In genomic region chr17:48999463-49000227, GRCm38 (mm10) we compare ENCODE assay signal across 11 mouse cellular contexts.
DNase-seq lines count a peak whose midpoint lies in the region; ATAC-seq lines count a peak whose summit lies in the region.
"Had no signal": no experiment of that assay in that cellular context is flagged by ENCODE, and none has a peak within 500 bp of the region (broad histone marks: within the 10 kb centered on the region; RNA-seq: fewer than 3 reads in every experiment).

No protein-coding gene starts in this region.

- H3K4me3 ChIP-seq in lung, embryonic 15.5 days, result no peak overlapping the region
- H3K4me3 ChIP-seq in embryonic facial prominence, embryonic 15.5 days (replicated peaks), result no peak overlapping the region
- no peak overlapping the region for H3K4me3 ChIP-seq in hindbrain, embryonic 13.5 days
- no peak overlapping the region for H3K4me3 ChIP-seq in neural tube, embryonic 13.5 days

- no peak overlapping the region for H3K9ac ChIP-seq in lung, embryonic 15.5 days
- H3K9ac ChIP-seq in embryonic facial prominence, embryonic 15.5 days, result no peak overlapping the region
- no peak overlapping the region for H3K9ac ChIP-seq in hindbrain, embryonic 13.5 days
- H3K9ac ChIP-seq in neural tube, embryonic 13.5 days, result 0 out of 2 replicates have a peak overlapping the region, but pooled peaks have one; percentile 9

- no peaks in the 10 kb centered on the region for H3K27me3 ChIP-seq in lung, embryonic 15.5 days
- H3K27me3 ChIP-seq in embryonic facial prominence, embryonic 15.5 days, result no peaks in the 10 kb centered on the region
- peaks cover 15% of the 10 kb centered on the region; the same call in 1 of the 2 replicates for H3K27me3 ChIP-seq in hindbrain, embryonic 13.5 days
- peaks cover 3% of the 10 kb centered on the region; the same call in 1 of the 2 replicates for H3K27me3 ChIP-seq in neural tube, embryonic 13.5 days

- H3K27ac ChIP-seq in lung, embryonic 15.5 days, result no peak overlapping the region
- H3K27ac ChIP-seq in embryonic facial prominence, embryonic 15.5 days (replicated peaks), result no peak overlapping the region
- peak overlapping the region; percentile 73 for H3K27ac ChIP-seq in hindbrain, embryonic 13.5 days
- H3K27ac ChIP-seq in neural tube, embryonic 13.5 days (replicated peaks), result peak overlapping the region; percentile 65

- peak; percentile 48; the same call in 1 of the 2 replicates for ATAC-seq in lung, embryonic 15.5 days (ENCODE audit: borderline replicate concordance, extremely low read depth, low FRiP score, low TSS enrichment)
- peak; percentile 64; the same call in 1 of the 2 replicates for ATAC-seq in embryonic facial prominence, embryonic 15.5 days (ENCODE audit: insufficient number of reproducible peaks, low FRiP score, low TSS enrichment, low read depth)
- peak; percentile 80 for ATAC-seq in hindbrain, embryonic 13.5 days (ENCODE audit: low FRiP score)
- ATAC-seq in neural tube, embryonic 13.5 days (ENCODE audit: low read depth), result peak; percentile 79

- no peaks in the 10 kb centered on the region for H3K36me3 ChIP-seq in lung, embryonic 15.5 days
- no peaks in the 10 kb centered on the region for H3K36me3 ChIP-seq in embryonic facial prominence, embryonic 15.5 days
- no peaks in the 10 kb centered on the region for H3K36me3 ChIP-seq in hindbrain, embryonic 13.5 days
- H3K36me3 ChIP-seq in neural tube, embryonic 13.5 days, result no peaks in the 10 kb centered on the region

- no peak for DNase-seq in lung, postnatal 10 days
- no peak for DNase-seq in layer of hippocampus, postnatal 25 days (ENCODE audit: extremely low spot score in 1 of 2, low spot score in 1 of 2)
- no peak for DNase-seq in embryo, embryonic 11 days
- DNase-seq: gastrocnemius, postnatal 10 days; kidney, postnatal 36 days; lung, adult 18-20 months; right cerebral cortex, postnatal 25 days had no signal

- H3K4me1 ChIP-seq in lung, embryonic 15.5 days, result peaks cover 9% of the 10 kb centered on the region; the same call in 1 of the 2 replicates
- H3K4me1 ChIP-seq in embryonic facial prominence, embryonic 15.5 days, result no peaks in the 10 kb centered on the region
- peaks cover 27% of the 10 kb centered on the region for H3K4me1 ChIP-seq in hindbrain, embryonic 13.5 days (replicated peaks)
- H3K4me1 ChIP-seq in neural tube, embryonic 13.5 days (replicated peaks), result peaks cover 23% of the 10 kb centered on the region

- no peaks in the 10 kb centered on the region for H3K9me3 ChIP-seq in lung, embryonic 15.5 days
- H3K9me3 ChIP-seq in embryonic facial prominence, embryonic 15.5 days (replicated peaks), result no peaks in the 10 kb centered on the region
- no peaks in the 10 kb centered on the region for H3K9me3 ChIP-seq in hindbrain, embryonic 13.5 days
- no peaks in the 10 kb centered on the region for H3K9me3 ChIP-seq in neural tube, embryonic 13.5 days

- H3K4me2 ChIP-seq in lung, embryonic 15.5 days, result no peak overlapping the region
- no peak overlapping the region for H3K4me2 ChIP-seq in embryonic facial prominence, embryonic 15.5 days (replicated peaks)
- peak overlapping the region; percentile 31 for H3K4me2 ChIP-seq in hindbrain, embryonic 13.5 days
- H3K4me2 ChIP-seq in neural tube, embryonic 13.5 days, result peak overlapping the region; percentile 28

- WGBS in lung, embryonic 15.5 days, result 5% methylated on average over 11 of the region's 11 CpGs
- 10% methylated on average over 11 of the region's 11 CpGs for WGBS in embryonic facial prominence, embryonic 15.5 days
- 2% methylated on average over 11 of the region's 11 CpGs for WGBS in hindbrain, embryonic 13.5 days
- under 1% methylated on average over 11 of the region's 11 CpGs for WGBS in neural tube, embryonic 13.5 days

Comparison
In these comparisons a context has a peak if more than half of its experiments do, and no peak if none do; other contexts are left out.
1. H3K27ac ChIP-seq: peak in hindbrain, embryonic 13.5 days (single experiment) and neural tube, embryonic 13.5 days (single experiment); none in lung, embryonic 15.5 days (single experiment) and embryonic facial prominence, embryonic 15.5 days (single experiment).
2. H3K4me2 ChIP-seq: peak in hindbrain, embryonic 13.5 days (single experiment) and neural tube, embryonic 13.5 days (single experiment); none in lung, embryonic 15.5 days (single experiment) and embryonic facial prominence, embryonic 15.5 days (single experiment).
3. Peak in every context shown above with its lines, with median percentiles within 50 percentile points of each other: ATAC-seq.